12 mouse cellular contexts compared by ENCODE assay signal in the genomic region with DNA sequence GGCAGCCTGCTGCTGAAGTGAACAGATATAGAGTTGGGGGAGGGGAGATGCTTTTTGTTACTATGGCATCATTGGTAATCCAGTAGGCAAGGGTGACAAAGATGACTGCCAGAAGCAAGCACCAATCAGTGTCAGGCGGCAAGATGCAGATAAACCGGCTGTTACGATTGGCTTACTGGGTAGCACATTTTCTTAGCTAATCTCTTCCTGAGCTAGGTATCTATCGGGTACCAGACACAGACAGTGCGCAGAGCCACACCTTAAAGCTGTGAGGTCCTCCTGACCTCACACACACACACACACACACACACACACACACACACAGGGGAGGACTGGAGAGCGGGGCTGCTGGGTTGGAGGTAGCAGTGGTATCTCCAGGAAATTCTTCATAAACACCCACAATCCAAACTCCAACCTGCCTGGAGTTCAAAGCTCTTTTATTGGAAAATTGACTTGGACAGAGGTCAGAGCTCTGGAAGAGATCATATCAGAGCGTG.
DNase-seq lines count a peak whose midpoint lies in the region; ATAC-seq and TF ChIP-seq lines count a peak whose summit lies in the region.
"Had no signal": no experiment of that assay in that cellular context is flagged by ENCODE, and none has a peak within 500 bp of the region (broad histone marks: within the 10 kb centered on the region; RNA-seq: fewer than 3 reads in every experiment).

No protein-coding gene starts in this region.

- peak; percentile 32 for DNase-seq in left cerebral cortex, adult 11 months (ENCODE audit: low spot score)
- DNase-seq in left cerebral cortex, adult 2 months (ENCODE audit: extremely low spot score in 1 of 2, low spot score in 2 of 2), result no peak
- peak; percentile 48 for DNase-seq in forebrain, embryonic 14.5 days (ENCODE audit: low spot score)
- DNase-seq in liver, adult 2 months (ENCODE audit: extremely low read depth, low read depth, low spot score), result peak; percentile 95
- DNase-seq in B cell, adult 2 months, result no peak
- DNase-seq: cerebellum, adult 11 months; right cerebral cortex, postnatal 14 days; thymus, adult 18-20 months had no signal

- no peak for TF ChIP-seq POLR2A in liver, adult 2 months (IDR thresholded peaks at IDR 0.05; ENCODE audit: extremely low read depth, insufficient read depth, low read length)

- 92% methylated on average over 7 of the region's 7 CpGs for WGBS in forebrain, embryonic 14.5 days
- 23% methylated on average over 7 of the region's 7 CpGs for WGBS in liver, adult 2 months
- 86% methylated on average over 7 of the region's 7 CpGs for WGBS in neural tube, embryonic 15.5 days

- peaks cover 18% of the 10 kb centered on the region; the same call in 1 of the 2 replicates for H3K79me2 ChIP-seq in liver, adult 2 months (ENCODE audit: control insufficient read depth, insufficient read depth, low read length)

- no peak overlapping the region for H3K4me3 ChIP-seq in left cerebral cortex, adult 2 months
- no peak overlapping the region for H3K4me3 ChIP-seq in forebrain, embryonic 14.5 days (ENCODE audit: low read depth, low read length)
- no peak overlapping the region for H3K4me3 ChIP-seq in liver, adult 2 months (ENCODE audit: insufficient read depth, low read depth, low read length)
- no peak overlapping the region for H3K4me3 ChIP-seq in neural tube, embryonic 15.5 days (replicated peaks)
- H3K4me3 ChIP-seq: embryonic facial prominence, embryonic 10.5 days; lung, embryonic 15.5 days had no signal

- no peaks in the 10 kb centered on the region; the same call in 1 of the 2 replicates for H3K4me1 ChIP-seq in forebrain, embryonic 14.5 days (ENCODE audit: control insufficient read depth, insufficient read depth, low read length)
- peaks cover 22% of the 10 kb centered on the region for H3K4me1 ChIP-seq in liver, adult 2 months (ENCODE audit: control insufficient read depth, insufficient read depth, low read length)
- peaks cover 8% of the 10 kb centered on the region; the same call in 1 of the 2 replicates for H3K4me1 ChIP-seq in neural tube, embryonic 15.5 days

- no peak for TF ChIP-seq CTCF in left cerebral cortex, adult 2 months (IDR thresholded peaks at IDR 0.05)
- TF ChIP-seq CTCF in liver, adult 2 months (IDR thresholded peaks at IDR 0.05; ENCODE audit: low read depth, low read length), result no peak

- H3K4me2 ChIP-seq in forebrain, embryonic 14.5 days (ENCODE audit: low read length), result no peak overlapping the region
- no peak overlapping the region for H3K4me2 ChIP-seq in neural tube, embryonic 15.5 days
- H3K4me2 ChIP-seq: lung, embryonic 15.5 days had no signal

- no peak overlapping the region for H3K27ac ChIP-seq in left cerebral cortex, adult 2 months
- peak overlapping the region; percentile 5; the same call in 1 of the 2 replicates for H3K27ac ChIP-seq in forebrain, embryonic 14.5 days (ENCODE audit: low read depth, low read length)
- peak overlapping the region; percentile 47 for H3K27ac ChIP-seq in liver, adult 2 months (replicated peaks; ENCODE audit: insufficient read depth, low read depth, low read length)
- H3K27ac ChIP-seq in neural tube, embryonic 15.5 days (replicated peaks), result no peak overlapping the region
- H3K27ac ChIP-seq: embryonic facial prominence, embryonic 10.5 days; lung, embryonic 15.5 days had no signal

- intact Hi-C loops in left cerebral cortex, adult 2 months (cut with DNase I), result no loop called here

- no peak overlapping the region for H3K9ac ChIP-seq in forebrain, embryonic 14.5 days (ENCODE audit: low read length)
- H3K9ac ChIP-seq in liver, adult 2 months (ENCODE audit: low read depth, low read length), result no peak overlapping the region
- H3K9ac ChIP-seq in neural tube, embryonic 15.5 days (replicated peaks), result no peak overlapping the region
- H3K9ac ChIP-seq: lung, embryonic 15.5 days had no signal

- no peaks in the 10 kb centered on the region for H3K36me3 ChIP-seq in forebrain, embryonic 14.5 days (ENCODE audit: control insufficient read depth, insufficient read depth, low read length)
- H3K36me3 ChIP-seq in liver, adult 2 months (ENCODE audit: control insufficient read depth, insufficient read depth, low read length), result peaks cover 4% of the 10 kb centered on the region; the same call in 1 of the 2 replicates
- no peaks in the 10 kb centered on the region for H3K36me3 ChIP-seq in neural tube, embryonic 15.5 days
- H3K36me3 ChIP-seq: lung, embryonic 15.5 days had no signal

- no peaks in the 10 kb centered on the region for H3K9me3 ChIP-seq in forebrain, embryonic 14.5 days (replicated peaks; ENCODE audit: control insufficient read depth, low read length)
- no peaks in the 10 kb centered on the region for H3K9me3 ChIP-seq in neural tube, embryonic 15.5 days (replicated peaks)
- H3K9me3 ChIP-seq: embryonic facial prominence, embryonic 10.5 days; lung, embryonic 15.5 days had no signal

- peak; percentile 50; the same call in 1 of the 2 replicates for ATAC-seq in forebrain, embryonic 14.5 days
- ATAC-seq in neural tube, embryonic 15.5 days (ENCODE audit: low FRiP score), result peak; percentile 63; the same call in 1 of the 2 replicates
- no peak for ATAC-seq in granulocyte monocyte progenitor cell, adult 5-6 weeks (replicated peaks; ENCODE audit: poor library complexity, severe bottlenecking)

- no peaks in the 10 kb centered on the region for H3K27me3 ChIP-seq in forebrain, embryonic 14.5 days (replicated peaks; ENCODE audit: control insufficient read depth, insufficient read depth, low read length)
- no peaks in the 10 kb centered on the region for H3K27me3 ChIP-seq in liver, adult 2 months (ENCODE audit: control insufficient read depth, insufficient read depth, low read length)
- no peaks in the 10 kb centered on the region for H3K27me3 ChIP-seq in neural tube, embryonic 15.5 days (replicated peaks)
- H3K27me3 ChIP-seq: lung, embryonic 15.5 days had no signal

Comparison
In these comparisons a context has a peak if more than half of its experiments do, and no peak if none do; other contexts are left out.
1. DNase-seq: peak in left cerebral cortex, adult 11 months (single experiment), forebrain, embryonic 14.5 days (single experiment) and liver, adult 2 months (single experiment); none in left cerebral cortex, adult 2 months (0 of 2) and B cell, adult 2 months (0 of 2).
2. H3K27ac ChIP-seq: peak in forebrain, embryonic 14.5 days (single experiment) and liver, adult 2 months (single experiment); none in left cerebral cortex, adult 2 months (single experiment) and neural tube, embryonic 15.5 days (single experiment).